Mouse (Mus musculus): ENCODE data around the gene Slc25a10.
"Not testable (repeated sequence)": the region's sequence is repeated elsewhere in the genome, so short reads cannot be mapped to it uniquely, and the experiment has no call there.

Gene Slc25a10

DNA sequence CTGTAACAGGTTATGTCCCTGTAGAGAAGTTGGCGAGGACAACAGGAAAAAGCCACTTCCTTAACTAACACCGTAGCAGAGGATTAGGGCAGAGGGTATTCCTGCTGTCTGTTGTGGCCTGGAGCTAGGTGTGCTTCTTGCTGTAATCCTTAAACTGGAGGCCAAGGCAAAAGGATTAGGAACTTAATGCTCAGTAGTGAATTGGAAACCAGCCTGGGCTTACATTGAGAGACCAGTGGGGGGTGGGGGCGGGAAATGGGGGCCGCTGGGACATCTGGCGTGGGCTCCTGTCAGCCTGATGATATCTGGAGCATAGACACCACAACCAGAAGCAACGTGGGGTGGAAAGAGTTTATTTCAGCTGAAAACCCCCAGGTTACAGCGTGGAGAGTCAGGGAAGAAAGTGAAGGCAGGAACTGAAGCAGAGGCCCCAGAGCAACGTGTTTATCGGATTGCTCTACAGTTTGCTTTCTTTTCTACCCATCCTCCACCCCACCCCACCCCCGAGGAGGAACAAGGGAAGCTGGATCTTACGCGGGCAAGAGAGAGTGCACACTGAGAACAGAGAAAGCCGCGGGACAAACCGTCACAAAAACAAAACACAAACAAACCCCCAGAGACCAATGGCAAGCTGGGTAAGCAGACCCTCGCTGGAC, 18.9 kb downstream of the Slc25a10 start:
- in situ Hi-C loops (cut with MboI): no loop called here

DNA sequence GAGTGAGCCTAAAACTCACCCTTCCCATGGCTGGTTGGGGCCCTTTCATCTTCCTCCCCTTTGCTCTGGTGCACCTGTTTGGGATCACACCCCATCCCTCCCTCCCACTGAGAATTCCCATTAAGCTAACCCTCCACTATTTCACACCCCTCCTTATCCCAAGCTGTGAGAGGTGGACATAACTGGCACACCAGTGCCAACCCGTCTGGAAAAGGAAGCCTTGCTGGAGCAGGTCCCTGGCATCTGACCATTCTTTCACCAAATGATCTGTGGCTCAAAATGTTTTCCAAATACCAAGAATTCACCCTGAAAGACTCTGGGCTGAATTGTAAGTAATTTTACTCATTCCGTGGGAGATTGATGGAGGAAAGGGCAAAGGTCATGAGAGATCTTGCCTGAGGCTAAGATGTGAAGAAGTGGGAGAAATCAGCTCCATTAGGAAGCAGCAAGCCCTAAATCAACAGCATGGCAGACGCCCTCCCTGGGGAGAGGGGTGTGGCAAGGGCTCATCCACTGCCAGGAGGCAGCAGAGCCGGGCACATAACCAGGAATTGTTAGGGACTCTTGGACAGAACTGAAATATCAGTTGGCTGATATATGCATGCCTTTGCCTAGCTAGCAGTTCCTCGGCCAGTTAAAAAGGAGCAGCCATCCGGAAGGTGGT, 21.3 kb downstream of the Slc25a10 start:
- in situ Hi-C loops (cut with MboI): no loop called here

DNA sequence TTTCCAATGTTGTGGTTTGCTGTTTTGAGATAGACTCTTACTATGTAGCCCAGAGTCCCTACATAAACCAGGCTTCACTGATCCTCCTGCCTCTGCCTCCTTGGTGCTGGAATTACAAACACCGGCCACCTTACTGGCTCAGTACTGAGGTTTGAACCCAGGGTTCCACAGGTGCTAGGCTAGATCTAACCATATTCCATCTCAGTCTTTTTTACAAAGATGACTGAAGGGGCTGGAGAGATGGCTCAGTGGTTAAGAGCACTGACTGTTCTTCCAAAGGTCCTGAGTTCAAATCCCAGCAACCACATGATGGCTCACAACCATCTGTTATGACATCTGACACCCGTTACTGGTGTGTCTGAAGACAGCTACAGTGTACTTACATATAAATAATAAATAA, 22.6 kb downstream of the Slc25a10 start:
- in situ Hi-C loops (cut with MboI): not testable (repeated sequence)

- in situ Hi-C loops (cut with MboI): no loop called here
Measured at GRCm38 (mm10) chr11:120515611-120516010, 24.0 kb downstream of the Slc25a10 start.

DNA sequence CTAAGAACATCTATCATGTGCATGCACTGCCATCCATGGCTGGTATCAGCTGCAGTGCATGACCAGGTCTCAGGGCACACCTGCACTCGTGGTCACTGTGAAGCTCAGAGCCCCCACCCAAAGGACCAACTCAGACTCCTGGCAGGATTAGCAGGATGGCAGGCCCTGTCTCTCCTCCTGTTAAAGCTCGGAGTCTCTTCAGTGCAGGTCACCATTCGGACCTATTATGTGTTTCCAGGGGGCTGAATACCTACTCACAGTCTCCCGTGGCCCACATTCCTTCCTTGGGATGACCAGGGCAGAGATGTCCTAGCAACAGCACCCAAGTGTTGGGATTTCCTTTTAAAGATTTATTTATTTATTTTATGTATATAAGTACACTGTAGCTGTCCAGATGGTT, 25.5 kb downstream of the Slc25a10 start:
- in situ Hi-C loops (cut with MboI): no loop called here

GRCm38 (mm10) chr11:120518027-120518426, 26.4 kb downstream of the Slc25a10 start:
- in situ Hi-C loops (cut with MboI): no loop called here

DNA sequence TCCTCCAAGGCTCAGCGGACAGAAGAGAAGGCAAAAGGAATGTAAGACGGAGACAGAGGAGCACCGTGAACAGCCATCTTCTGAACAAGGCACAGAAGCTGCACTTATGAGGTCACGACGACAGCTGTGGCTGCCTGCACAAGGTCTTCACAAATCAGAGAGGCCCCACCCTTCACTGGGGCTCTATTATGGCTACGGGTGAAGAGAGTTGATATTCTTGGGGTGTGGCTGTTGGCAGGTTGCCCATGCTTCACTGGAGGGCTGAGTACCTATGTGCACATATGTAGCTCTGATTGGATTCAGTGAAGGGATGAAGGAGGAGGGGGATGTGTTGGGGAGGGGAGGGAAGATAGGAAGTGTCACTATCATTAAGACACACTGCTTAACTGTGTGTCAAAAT, 26.9 kb downstream of the Slc25a10 start:
- in situ Hi-C loops (cut with MboI): no loop called here

GRCm38 (mm10) chr11:120519738-120520137, 28.1 kb downstream of the Slc25a10 start:
- in situ Hi-C loops (cut with MboI): no loop called here

GRCm38 (mm10) chr11:120520498-120520897, 28.9 kb downstream of the Slc25a10 start:
- in situ Hi-C loops (cut with MboI): no loop called here

DNA sequence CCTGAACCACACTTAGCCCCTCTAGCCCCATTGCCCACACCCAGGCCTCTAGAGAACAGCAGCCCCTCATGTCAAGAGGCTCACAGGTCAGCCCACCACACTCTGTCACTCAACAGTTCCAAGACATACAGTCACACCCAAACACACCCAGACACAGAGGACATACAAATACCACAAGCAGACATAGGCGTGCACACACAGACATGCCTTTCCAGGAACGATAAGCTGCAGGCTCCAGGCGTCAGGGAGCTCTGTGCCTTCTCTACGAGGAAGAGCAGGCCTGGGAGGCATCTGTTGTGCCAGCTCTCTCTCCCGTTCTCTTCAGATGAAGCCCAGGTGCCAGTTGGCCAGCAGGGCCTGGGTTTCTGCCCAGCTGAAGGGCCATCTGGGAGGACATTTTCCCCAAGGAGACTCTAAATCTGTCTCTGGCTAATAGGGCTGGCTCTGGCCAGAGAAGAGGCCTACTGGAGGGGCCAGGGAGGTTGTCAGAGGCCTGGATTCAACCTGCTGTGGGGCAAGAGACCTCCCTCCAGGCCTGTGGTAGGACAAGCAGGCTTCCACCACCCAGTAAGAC, 29.4 kb downstream of the Slc25a10 start:
- in situ Hi-C loops (cut with MboI): no loop called here

DNA sequence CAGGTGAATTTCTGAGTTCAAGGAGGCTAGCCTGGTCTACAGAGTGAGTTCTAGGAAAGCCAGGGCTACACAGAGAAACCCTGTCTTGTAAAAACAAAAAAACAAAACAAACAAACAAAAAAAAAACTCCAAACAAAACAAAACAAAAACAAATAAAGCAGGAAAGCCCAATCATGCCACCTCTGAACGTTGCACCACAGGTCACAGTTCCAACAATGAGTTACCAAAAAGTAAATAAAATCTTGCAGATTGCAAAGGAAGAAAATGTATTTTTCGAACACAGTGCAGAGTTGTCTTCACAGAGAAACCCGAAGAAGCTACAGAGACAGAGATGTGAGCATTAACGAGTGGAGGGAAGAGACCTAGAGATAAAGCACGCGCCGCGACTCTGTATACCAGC, 30.9 kb downstream of the Slc25a10 start:
- in situ Hi-C loops (cut with MboI): no loop called here

DNA sequence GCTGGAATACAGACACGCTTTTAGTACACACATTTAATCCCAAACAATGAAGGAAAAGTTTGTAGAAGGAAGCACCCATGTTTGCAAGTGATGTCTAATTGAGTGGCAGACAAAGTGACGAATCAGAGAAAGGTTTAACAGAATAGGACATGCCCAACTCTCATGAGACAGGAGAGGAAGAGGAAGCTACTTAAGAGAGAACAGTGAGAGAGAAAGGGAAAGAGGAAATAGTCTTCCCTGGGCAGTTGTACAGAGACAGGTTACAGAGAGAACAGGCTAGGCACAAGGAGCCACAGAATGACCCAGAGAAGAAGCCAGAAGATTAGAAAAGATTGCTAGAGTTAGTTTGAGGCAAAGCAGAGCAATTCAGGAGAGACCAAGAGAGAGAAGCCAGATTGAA, 34.3 kb downstream of the Slc25a10 start:
- in situ Hi-C loops (cut with MboI): no loop called here

- in situ Hi-C loops (cut with MboI): no loop called here
Measured at GRCm38 (mm10) chr11:120527690-120528354, 36.2 kb downstream of the Slc25a10 start.

- in situ Hi-C loops (cut with MboI): no loop called here
Measured at GRCm38 (mm10) chr11:120528903-120529302, 37.3 kb downstream of the Slc25a10 start.

GRCm38 (mm10) chr11:120530085-120530964, 38.7 kb downstream of the Slc25a10 start, which contains the start of gene Gcgr:
Gene Gcgr, plus strand, starts transcription at chr11:120530699.
- in situ Hi-C loops (cut with MboI): no loop called here

DNA sequence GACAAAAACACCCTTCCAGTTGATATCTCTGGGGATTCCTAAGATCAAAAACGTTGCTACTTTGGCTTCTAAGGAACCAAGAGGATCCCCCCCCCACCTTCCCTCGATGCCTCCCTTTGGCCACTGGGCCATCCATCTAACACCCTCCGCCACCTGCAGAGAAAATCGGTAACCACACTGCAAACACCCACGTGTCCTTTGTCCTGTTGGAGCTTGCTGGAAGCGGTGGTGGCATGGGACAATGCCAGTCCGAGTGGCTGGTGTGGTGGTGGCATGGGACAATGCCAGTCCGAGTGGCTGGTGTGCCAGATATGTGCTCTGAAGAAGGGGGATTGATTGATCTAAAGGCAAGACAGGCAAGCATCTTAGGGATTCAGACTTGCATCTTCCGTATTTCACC, 40.0 kb downstream of the Slc25a10 start:
- in situ Hi-C loops (cut with MboI): no loop called here

GRCm38 (mm10) chr11:120534093-120534492, 42.5 kb downstream of the Slc25a10 start:
- in situ Hi-C loops (cut with MboI): no loop called here

DNA sequence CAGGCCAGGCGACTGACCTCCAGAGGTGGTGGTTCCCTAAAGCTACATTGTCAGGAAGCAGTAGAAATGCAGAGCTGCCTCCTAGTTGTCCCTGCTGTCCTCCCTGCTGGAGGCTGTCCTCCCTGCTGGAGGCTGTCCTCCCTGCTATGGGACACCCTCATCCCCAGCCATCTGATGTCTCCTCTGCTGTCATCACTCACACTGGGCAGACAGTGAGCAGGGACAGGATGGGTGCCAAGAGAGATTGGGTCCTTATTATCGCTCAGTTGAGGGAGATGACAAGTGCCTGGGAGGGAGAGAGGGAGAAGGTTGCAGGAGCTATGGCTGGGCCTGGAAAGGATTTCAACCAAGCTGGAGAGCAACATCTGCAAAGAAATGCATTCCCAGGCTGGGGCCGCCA, 43.5 kb downstream of the Slc25a10 start:
- in situ Hi-C loops (cut with MboI): no loop called here

DNA sequence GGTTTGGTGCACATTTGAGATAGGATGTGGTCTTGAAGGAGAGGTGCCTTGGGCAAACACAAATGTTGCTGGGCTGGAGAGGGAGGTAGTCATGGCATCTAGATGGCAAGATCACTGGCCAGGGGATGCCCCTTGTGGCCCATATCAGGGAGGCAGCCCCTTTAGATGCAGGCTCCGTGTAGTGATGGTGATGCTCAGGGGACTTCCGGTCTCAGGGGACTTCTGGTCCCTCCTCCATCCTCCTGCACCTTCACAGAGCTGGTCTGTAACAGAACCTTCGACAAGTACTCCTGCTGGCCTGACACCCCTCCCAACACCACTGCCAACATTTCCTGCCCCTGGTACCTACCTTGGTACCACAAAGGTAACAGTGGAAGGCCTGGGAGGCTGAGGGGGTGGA, 44.2 kb downstream of the Slc25a10 start:
- in situ Hi-C loops (cut with MboI): no loop called here

DNA sequence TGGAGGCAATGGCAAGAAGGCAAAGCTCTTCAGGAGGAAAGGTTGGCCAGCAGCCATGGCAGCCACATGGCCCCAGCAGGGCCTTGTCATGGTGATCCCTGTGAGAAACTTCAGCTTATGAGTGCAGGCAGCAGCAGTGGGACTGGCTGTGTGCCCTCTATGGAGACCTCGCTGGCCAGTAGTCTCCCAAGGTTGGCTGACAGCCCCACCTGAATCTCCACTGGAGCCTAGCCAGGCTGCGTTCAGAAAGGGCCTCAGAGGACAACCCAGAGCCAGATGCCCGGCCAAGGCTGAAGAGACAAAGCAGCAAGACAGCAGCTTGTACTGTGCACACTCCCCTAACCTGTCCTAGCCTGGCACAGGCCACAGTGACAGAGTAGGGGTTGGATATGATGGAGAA, 46.8 kb downstream of the Slc25a10 start:
- in situ Hi-C loops (cut with MboI): no loop called here

DNA sequence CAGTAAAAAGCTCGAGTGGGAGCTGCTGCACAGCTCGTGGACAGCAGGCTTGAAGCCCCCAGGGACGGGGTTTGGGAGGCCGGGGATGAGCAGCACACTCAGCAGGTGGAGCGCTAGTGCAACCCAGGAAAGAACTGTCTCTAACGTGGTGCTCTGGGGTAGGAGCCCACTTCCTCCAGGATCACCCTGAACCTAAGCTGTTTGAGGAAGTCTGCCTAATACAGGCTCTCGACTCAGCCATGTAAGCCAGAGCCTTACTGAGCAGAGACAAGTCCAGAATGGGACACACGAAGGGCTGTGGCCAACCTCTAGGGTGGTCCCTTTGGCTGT, 47.3 kb downstream of the Slc25a10 start:
- in situ Hi-C loops (cut with MboI): no loop called here

Data from mature B cell (primary cell).